ENCODE assay signal across 1 mouse cellular context in the genomic region with DNA sequence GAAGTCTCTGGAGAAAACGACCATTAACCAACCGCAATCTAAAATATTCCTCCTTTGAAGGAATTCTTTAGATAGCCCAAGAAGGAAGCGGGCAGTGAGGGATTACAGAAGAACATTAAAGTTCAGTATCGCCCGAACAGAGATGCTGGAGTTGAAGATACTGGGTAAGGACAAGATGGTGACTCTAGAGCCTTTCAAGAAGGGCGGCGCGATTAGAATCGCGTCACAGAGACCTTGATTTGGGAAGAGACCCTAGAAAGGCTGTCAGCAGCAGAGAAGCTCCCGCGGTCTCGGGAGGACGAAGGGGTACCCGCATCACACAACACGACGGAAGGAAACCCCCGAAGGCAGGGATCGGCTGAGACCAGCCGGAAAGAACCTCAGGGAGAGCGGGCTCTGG.
TF ChIP-seq lines count a peak whose summit lies in the region.

No protein-coding gene starts in this region.

TF ChIP-seq in MEL, 35 proteins besides CTCF, POLR2A, EP300 and RAD21 (continued from another document):
- TF ChIP-seq NRF1 (IDR thresholded peaks at IDR 0.05; ENCODE audit: insufficient read depth, low read depth, low read length, poor library complexity, severe bottlenecking) (no peak), MYB (IDR thresholded peaks at IDR 0.05; ENCODE audit: low read depth, low read length) (no peak), BHLHE40 (IDR thresholded peaks at IDR 0.05; ENCODE audit: borderline replicate concordance, low read depth, low read length) (no peak)
